Mouse (Mus musculus) stomach, embryonic 15.5 days (tissue): ENCODE measurements around the gene Krt80. TPM values are rescaled to one million over a fixed set of nuclear protein-coding genes. Genes with fewer than 3 reads are reported as not detected.

ENCODE experiments used
- ATAC-seq: fragments of 200-750 bp; cut with Nextera tagmentation; 2 replicates; pipeline ENCODE4 v1.8.0; 2017; ENCODE audit warnings: low read depth, moderate number of reproducible peaks, moderate TSS enrichment; ENCODE audit not compliant: insufficient read depth, low FRiP score
- H3K27ac ChIP-seq: fragments of 300-500 bp; sonication (generic); 2 replicates; pipeline ENCODE4 v1.5.1; 2015; ENCODE audit warnings: mild to moderate bottlenecking, inconsistent platforms
- H3K27me3 ChIP-seq: fragments of 300-500 bp; sonication (generic); replicated peaks from 2 replicates; pipeline ENCODE4 v1.6.1; 2015; ENCODE audit warnings: inconsistent platforms
- H3K36me3 ChIP-seq: fragments of 300-500 bp; sonication (generic); 2 replicates; pipeline ENCODE4 v1.6.1; 2015; ENCODE audit warnings: inconsistent platforms
- H3K4me1 ChIP-seq: fragments of 300-500 bp; sonication (generic); 2 replicates; pipeline ENCODE4 v1.6.1; 2015; ENCODE audit warnings: inconsistent platforms
- H3K4me2 ChIP-seq: fragments of 300-500 bp; sonication (generic); 2 replicates; pipeline ENCODE4 v1.6.1; 2015; ENCODE audit warnings: mild to moderate bottlenecking, inconsistent platforms
- H3K4me3 ChIP-seq: fragments of 300-500 bp; sonication (generic); replicated peaks from 2 replicates; pipeline ENCODE4 v1.5.1; 2015; ENCODE audit warnings: inconsistent platforms
- H3K9ac ChIP-seq: fragments of 300-500 bp; sonication (generic); 2 replicates; pipeline ENCODE4 v1.6.1; 2015; ENCODE audit warnings: inconsistent platforms
- H3K9me3 ChIP-seq: fragments of 300-500 bp; sonication (generic); 2 replicates; pipeline ENCODE4 v1.6.1; 2016; ENCODE audit warnings: inconsistent platforms
- WGBS: fragments of 180-500 bp; shearing (Covaris S2); methylation state at CpG from one replicate; pipeline ENCODE4 v1.1.7; 2015; 5-methylcytosine and 5-hydroxymethylcytosine counted together
- polyA plus RNA-seq: library from polyadenylated mRNA; unstranded; fragments of >200 nt; fragmentation: Nextera tagmentation; extraction: Ambion mirVana; gene quantifications from 2 replicates; pipeline ENCODE4 v1.2.1, GENCODE M21; 2015

Gene Krt80
- polyA plus RNA-seq, 1 experiment from 2014 or later: 12.7 TPM

DNA sequence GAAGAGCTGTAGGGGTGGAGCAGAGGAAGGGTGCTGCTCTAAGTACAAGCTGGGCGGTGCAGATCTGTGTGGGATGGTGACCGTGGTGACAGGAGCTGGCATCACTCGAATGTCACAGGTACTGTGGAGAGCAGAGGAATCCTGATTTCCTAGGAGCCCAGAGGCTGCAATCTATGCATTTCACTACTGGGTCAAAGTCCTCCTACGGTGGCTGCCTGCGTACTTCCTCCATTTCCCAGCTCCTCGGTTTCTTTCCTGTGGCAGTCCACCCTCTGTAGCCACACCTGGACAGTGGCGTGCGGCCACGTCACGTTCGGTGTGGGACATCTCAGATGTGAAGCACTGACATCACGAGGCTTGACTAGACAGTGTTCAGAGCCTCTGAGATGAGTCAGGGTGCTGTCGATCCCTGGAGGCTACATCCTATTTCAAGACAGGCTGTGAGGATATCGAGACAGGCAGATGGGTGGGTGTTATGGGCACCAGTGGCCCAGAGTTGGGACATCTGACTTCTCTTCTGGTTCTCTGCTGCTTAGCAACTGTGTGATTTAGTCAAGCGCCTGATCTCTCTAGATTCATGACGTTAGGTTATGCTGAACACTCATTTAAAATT is 3.4 kb upstream of the Krt80 start:
- WGBS: 80% methylated on average over 16 of the region's 16 CpGs
- no peak for ATAC-seq
- Histone ChIP-seq H3K27ac (no peak overlapping the region), H3K4me2 (no peak overlapping the region), H3K4me1 (peaks cover 58% of the 10 kb centered on the region), H3K9me3 (no peaks in the 10 kb centered on the region), H3K36me3 (no peaks in the 10 kb centered on the region), H3K27me3 (no peaks in the 10 kb centered on the region), H3K4me3 (no peak overlapping the region), H3K9ac (no peak overlapping the region)

DNA sequence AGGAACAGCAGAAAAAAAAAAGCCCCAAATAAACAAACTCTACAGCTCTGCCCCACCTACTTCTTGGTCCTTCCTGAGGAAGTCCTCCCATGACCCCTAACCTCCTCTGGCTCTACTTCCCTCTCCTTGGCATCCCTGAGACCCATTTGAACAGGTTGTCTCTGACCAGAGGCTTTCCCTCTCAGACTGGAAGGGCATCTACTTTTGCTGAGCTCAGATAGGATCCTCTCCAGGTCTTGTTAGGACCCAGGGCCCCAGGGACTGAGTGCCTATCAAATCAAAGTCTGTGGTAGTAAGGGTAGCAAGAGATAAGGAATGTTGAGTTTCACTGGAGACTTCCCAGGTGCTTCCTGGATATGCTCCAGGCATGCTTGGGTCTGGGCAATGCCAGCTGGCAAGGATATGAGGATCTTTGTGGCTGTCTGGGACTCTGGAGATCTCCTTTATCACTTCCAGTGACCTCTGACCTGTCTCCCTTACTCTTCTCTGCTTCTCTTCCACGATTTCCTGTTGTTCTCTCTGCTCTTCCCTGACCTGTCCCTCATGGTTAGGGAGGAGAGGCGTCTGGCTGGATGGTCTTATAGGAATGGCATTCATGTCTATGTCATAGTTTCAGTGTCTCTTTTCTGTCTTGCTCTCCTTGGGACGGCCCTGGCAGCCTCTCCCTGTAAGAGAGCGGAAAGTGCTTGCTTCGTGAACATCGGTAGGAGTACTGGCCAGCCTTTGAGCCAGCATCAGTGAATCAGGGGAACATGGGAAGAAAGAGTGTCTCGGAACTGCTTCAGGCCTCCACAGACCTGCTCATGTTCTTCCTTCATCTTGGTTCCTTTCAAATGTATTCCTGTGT is 2.4 kb upstream of the Krt80 start:
- Histone ChIP-seq H3K36me3 (no peaks in the 10 kb centered on the region), H3K27ac (no peak overlapping the region), H3K9ac (no peak overlapping the region), H3K27me3 (no peaks in the 10 kb centered on the region), H3K4me1 (peaks cover 61% of the 10 kb centered on the region), H3K4me3 (no peak overlapping the region), H3K4me2 (no peak overlapping the region), H3K9me3 (no peaks in the 10 kb centered on the region)
- 72% methylated on average over 7 of the region's 7 CpGs for WGBS
- no peak for ATAC-seq

DNA sequence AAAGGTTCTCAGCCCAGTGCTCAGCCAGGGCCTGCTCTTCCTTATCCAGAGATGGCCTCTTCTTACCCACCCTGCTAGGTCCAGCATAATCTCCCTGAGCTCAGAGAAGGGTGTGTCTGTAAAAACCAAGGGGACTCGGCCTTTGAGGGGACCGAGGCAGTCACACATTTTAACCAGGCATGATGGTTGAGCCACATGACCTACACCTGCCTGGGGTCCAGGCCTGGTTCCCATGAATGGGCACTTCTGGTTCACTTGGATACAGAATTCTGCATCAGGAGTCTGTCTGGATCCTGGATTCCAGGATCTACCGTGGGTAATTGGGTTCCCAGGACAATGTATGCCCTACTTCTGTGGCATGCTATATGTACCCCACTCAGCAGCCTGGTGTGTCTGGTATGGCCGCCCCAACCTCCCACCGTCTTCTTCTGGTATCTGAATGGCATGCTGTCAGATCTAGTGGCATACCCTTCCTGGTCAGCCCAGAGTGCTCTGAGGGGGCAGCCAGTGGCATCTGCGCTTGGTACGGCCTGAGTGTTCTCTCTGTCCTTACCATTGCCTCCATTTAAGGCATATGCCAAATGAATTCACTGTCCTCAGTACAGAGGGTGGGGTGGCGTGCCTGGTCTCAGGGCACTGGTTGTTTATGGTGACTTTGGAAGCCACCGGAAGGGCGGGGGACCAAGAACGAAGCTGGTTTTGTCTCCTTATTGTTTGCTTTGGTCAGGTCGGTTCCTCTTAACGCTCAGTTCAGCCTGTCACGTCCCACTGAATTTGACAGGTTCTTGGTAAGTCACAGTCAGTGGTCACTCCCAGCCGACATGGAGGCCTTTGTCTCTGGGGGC is 1.4 kb upstream of the Krt80 start:
- no peak for ATAC-seq
- no peak overlapping the region for H3K4me3 ChIP-seq
- H3K36me3 ChIP-seq: no peaks in the 10 kb centered on the region
- H3K9me3 ChIP-seq: no peaks in the 10 kb centered on the region
- no peaks in the 10 kb centered on the region for H3K27me3 ChIP-seq
- 82% methylated on average over 15 of the region's 15 CpGs for WGBS
- H3K4me2 ChIP-seq: no peak overlapping the region
- H3K4me1 ChIP-seq: peaks cover 65% of the 10 kb centered on the region
- H3K27ac ChIP-seq: peak overlapping the region; percentile 87; the same call in 1 of the 2 replicates
- H3K9ac ChIP-seq: no peak overlapping the region

DNA sequence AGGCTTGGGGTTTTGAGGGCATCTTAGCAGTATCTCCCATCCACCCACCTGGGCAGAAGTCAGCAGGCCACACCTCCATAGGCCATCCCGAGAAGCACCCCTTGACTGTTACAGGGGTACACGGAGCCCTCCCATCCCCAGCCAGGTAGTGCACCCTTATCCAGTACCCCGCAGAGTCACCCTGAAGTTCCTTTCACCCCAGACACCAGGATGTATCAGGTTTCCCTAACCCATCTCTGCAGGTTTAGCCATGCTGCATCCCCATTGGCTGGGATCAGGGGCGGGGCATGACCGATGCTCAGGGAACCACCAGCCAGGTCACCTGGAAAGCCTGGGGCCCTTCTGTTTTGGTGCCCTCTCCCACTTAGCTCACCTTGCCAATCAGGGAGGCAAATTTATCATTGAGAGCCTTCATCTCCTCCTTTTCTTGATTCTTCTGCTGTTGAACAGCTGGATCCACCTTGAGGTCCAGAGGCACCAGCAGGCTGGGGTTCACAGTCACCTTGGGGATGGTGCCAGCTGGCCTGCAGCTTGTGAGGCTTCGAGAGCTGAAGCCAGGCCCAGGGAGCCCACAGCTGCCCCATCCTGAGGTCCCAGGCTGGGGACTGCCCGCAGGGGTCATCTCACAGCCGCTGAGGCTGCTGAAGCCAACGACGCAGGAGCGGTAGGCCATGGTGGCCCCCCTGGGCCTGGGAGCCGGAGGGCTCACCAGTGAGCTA is 421 bp downstream of the Krt80 start:
- Histone ChIP-seq H3K27me3 (no peaks in the 10 kb centered on the region), H3K9me3 (no peaks in the 10 kb centered on the region), H3K27ac (peak overlapping the region; percentile 87), H3K4me2 (peak overlapping the region; percentile 39), H3K4me1 (peaks cover 64% of the 10 kb centered on the region), H3K36me3 (no peaks in the 10 kb centered on the region), H3K9ac (no peak overlapping the region), H3K4me3 (0 out of 2 replicates have a peak overlapping the region, but pooled peaks have one; percentile 12)
- WGBS: 39% methylated on average over 12 of the region's 12 CpGs
- no peak; the same call in 1 of the 2 replicates for ATAC-seq

DNA sequence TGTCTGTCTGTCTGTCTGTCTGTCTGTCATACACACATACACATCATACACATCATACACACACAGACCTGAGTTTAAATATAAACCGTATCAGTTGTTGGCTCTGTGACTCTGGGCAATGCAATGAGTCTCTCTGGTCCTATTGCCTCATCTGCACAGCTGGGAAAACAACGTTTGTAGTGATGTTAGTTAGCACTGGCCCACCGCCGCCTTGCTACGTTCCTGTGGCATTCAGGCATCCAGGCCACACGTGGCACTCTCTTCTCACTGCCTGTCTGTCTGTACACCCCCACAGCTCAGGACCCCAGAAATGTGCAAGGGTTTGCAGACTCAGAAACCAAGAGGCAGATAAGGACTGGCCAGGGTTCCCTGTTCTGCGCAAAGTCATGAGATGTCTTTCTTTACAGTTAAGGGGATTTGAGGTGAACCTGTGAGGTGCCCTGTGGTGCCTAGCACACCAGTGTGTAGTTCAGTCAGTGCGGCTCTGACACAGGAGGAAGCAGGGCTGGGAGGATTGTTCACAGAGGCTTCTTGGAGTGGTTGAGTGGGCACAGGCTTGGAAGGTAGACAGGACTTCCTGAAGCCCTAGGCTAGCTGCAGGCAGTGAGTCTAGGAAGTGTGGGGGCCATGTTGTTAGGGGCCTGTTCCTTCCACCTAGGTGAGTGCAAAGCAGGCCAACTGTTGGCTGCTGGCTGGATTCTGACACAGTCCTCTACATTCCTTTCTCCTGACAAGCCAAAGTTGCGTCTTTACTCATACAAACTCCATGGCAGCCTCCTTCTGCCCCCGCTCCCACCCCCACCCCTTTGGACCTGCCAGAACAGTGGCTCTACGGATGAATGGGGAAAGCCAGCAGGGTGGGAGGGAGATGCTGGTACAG is 1.2 kb downstream of the Krt80 start:
- H3K4me2 ChIP-seq: peak overlapping the region; percentile 39
- no peak overlapping the region for H3K4me3 ChIP-seq
- H3K9me3 ChIP-seq: no peaks in the 10 kb centered on the region
- H3K9ac ChIP-seq: no peak overlapping the region
- H3K27ac ChIP-seq: peak overlapping the region; percentile 17; the same call in 1 of the 2 replicates
- H3K27me3 ChIP-seq: no peaks in the 10 kb centered on the region
- no peak for ATAC-seq
- 68% methylated on average over 11 of the region's 11 CpGs for WGBS
- H3K4me1 ChIP-seq: peaks cover 65% of the 10 kb centered on the region
- H3K36me3 ChIP-seq: no peaks in the 10 kb centered on the region

DNA sequence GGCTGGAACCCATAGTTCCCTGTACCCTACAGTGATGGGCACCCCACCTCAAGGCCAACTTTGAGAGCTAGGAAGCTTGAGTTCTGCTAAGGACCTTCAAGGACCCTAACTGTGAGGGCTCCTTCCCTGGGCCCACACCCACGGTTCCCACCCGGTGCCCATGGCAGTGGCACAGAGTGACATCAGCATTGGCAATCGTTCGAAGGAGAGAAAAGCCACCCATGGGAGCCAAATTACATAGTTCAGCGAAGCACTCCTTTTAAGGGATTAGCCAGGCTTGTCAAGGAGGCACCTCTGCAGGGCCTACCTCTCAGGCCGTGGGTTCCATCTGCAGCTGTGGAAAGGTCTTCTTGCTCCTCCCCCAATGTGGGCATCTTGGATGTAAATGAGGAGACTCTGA is 1.9 kb downstream of the Krt80 start:
- Histone ChIP-seq H3K36me3 (no peaks in the 10 kb centered on the region), H3K27me3 (no peaks in the 10 kb centered on the region), H3K9me3 (no peaks in the 10 kb centered on the region), H3K9ac (no peak overlapping the region), H3K27ac (no peak overlapping the region), H3K4me1 (peaks cover 63% of the 10 kb centered on the region), H3K4me2 (no peak overlapping the region), H3K4me3 (no peak overlapping the region)
- WGBS: 81% methylated on average over 6 of the region's 6 CpGs
- no peak for ATAC-seq

DNA sequence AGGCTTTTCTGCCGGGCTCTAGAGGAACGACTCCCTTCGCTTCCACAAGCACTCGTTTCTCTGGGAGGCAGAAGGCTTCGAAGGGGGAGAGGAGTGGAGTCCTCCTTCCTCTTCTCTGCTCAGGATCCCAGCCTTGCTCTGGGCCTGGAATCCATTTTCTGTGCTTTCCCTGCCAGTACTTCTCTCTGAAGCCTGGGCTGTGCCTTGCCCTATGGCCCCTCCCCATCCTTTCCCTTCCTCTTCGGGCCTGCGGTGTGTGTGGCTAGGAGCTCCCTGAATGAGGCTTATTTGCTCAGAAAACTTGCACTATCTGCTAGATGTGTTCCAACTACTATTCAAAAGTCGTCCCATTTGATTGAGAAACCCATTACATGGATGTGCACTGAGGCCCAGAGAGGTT is 2.5 kb downstream of the Krt80 start:
- Histone ChIP-seq H3K27me3 (no peaks in the 10 kb centered on the region), H3K4me3 (no peak overlapping the region), H3K9ac (no peak overlapping the region), H3K4me2 (no peak overlapping the region), H3K4me1 (peaks cover 59% of the 10 kb centered on the region), H3K27ac (0 out of 2 replicates have a peak overlapping the region, but pooled peaks have one; percentile 44), H3K9me3 (no peaks in the 10 kb centered on the region), H3K36me3 (no peaks in the 10 kb centered on the region)
- no peak for ATAC-seq
- 63% methylated on average over 8 of the region's 8 CpGs for WGBS

DNA sequence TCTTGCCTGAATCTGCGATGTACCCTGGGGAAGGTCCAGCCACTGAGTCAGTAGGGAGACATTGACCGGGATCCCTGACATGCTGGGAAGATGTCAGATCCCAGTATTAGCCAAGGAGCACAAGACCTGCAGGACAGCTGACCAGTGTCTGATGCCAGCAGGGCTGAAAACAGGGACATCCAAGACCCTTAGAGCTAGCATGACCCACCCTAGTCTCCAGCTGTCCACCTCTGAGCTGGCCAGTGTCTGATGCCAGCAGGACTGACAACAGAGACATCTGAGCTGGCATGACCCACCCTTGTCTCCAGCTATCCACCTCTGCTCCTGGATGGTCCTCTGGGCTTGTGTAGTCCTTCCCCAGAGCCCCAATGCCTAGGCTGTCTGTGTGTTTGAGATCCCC is 3.0 kb downstream of the Krt80 start:
- no peak overlapping the region for H3K9ac ChIP-seq
- peak overlapping the region; percentile 71; the same call in 1 of the 2 replicates for H3K27ac ChIP-seq
- no peaks in the 10 kb centered on the region for H3K9me3 ChIP-seq
- peaks cover 54% of the 10 kb centered on the region for H3K4me1 ChIP-seq
- H3K4me2 ChIP-seq: no peak overlapping the region
- no peak overlapping the region for H3K4me3 ChIP-seq
- H3K36me3 ChIP-seq: no peaks in the 10 kb centered on the region
- WGBS: 60% methylated on average over 2 of the region's 2 CpGs
- no peak for ATAC-seq
- no peaks in the 10 kb centered on the region for H3K27me3 ChIP-seq

DNA sequence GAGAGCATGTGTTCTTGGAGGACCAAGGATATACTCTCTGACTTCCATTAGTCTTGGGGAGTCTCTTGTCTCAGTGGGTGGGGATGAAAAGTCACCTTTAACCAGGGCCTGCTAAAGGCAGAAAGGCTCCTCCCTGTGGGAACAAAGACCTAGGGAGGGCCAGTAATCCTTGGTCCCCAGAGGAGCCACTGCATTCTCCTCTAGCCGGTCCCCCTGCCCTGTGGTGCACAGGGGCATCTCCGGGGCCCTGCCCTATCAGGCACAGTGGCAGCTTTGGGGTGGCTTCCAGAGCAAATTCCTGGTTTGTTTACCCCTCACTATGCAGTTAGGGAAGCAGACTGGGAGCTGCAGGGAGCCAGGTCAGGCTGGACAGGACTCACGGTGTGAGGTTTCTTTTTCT is 3.5 kb downstream of the Krt80 start:
- Histone ChIP-seq H3K9ac (no peak overlapping the region), H3K27ac (peak overlapping the region; percentile 71), H3K36me3 (no peaks in the 10 kb centered on the region), H3K4me2 (no peak overlapping the region), H3K4me3 (no peak overlapping the region), H3K9me3 (no peaks in the 10 kb centered on the region), H3K27me3 (no peaks in the 10 kb centered on the region), H3K4me1 (peaks cover 52% of the 10 kb centered on the region)
- ATAC-seq: no peak
- WGBS: 44% methylated on average over 3 of the region's 3 CpGs

DNA sequence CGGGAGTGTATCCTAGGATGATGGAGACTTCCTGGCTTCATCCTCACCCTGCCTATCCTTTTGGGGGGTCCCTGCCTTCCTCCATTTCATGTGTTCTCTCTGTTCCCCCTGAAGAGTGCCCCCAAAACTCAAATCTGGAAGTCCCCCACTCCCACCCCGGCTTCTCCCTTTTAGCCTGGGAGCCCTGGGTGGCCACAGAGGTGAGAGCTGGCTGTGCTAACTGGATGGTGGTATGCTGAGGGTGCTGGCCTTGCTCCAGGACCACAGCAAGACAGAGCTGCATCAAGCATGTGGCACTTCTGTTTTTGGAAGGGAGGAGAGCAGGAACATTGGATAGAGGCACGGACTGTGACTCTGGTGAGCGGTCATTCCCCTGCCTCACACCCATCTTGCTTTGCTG is 4.2 kb downstream of the Krt80 start:
- Histone ChIP-seq H3K27ac (peak overlapping the region; percentile 76), H3K4me3 (no peak overlapping the region), H3K9ac (no peak overlapping the region), H3K4me1 (peaks cover 47% of the 10 kb centered on the region), H3K4me2 (no peak overlapping the region), H3K27me3 (no peaks in the 10 kb centered on the region), H3K9me3 (no peaks in the 10 kb centered on the region), H3K36me3 (no peaks in the 10 kb centered on the region)
- no peak for ATAC-seq
- WGBS: 56% methylated on average over 4 of the region's 4 CpGs
